Mouse (Mus musculus): ENCODE results near the gene Tkt. TPM values are rescaled to one million over a fixed set of nuclear protein-coding genes. Genes with fewer than 3 reads are reported as not detected.
"Not testable (repeated sequence)": the region's sequence is repeated elsewhere in the genome, so short reads cannot be mapped to it uniquely, and the experiment has no call there.

Gene Tkt
- polyA plus RNA-seq, 1 experiment = 412 TPM

- no peak overlapping the region for H3K4me3 ChIP-seq (ENCODE audit: insufficient read depth, low read length)
- H3K27ac ChIP-seq (ENCODE audit: insufficient read depth, low read depth, low read length) = no peak overlapping the region
- H3K4me1 ChIP-seq (ENCODE audit: control insufficient read depth, insufficient read depth, low read length) = peaks cover 18% of the 10 kb centered on the region
- TF ChIP-seq CTCF (IDR thresholded peaks at IDR 0.05; ENCODE audit: low read depth, low read length) = no peak
- TF ChIP-seq POLR2A (IDR thresholded peaks at IDR 0.05; ENCODE audit: borderline replicate concordance, low read depth, low read length) = no peak
These were observed 17.4 kb upstream of the Tkt start for GRCm38 (mm10) chr14:30530726-30531269.

GRCm38 (mm10) chr14:30531431-30531830 is 16.7 kb upstream of the Tkt start:
- H3K4me3 ChIP-seq (ENCODE audit: insufficient read depth, low read length) = no peak overlapping the region
- peaks cover 18% of the 10 kb centered on the region for H3K4me1 ChIP-seq (ENCODE audit: control insufficient read depth, insufficient read depth, low read length)
- H3K27ac ChIP-seq (ENCODE audit: insufficient read depth, low read depth, low read length) = no peak overlapping the region
- TF ChIP-seq CTCF (IDR thresholded peaks at IDR 0.05; ENCODE audit: low read depth, low read length) = no peak
- TF ChIP-seq POLR2A (IDR thresholded peaks at IDR 0.05; ENCODE audit: borderline replicate concordance, low read depth, low read length) = no peak

- H3K4me3 ChIP-seq (ENCODE audit: insufficient read depth, low read length) = no peak overlapping the region
- TF ChIP-seq POLR2A (IDR thresholded peaks at IDR 0.05; ENCODE audit: borderline replicate concordance, low read depth, low read length) (no peak), CTCF (IDR thresholded peaks at IDR 0.05; ENCODE audit: low read depth, low read length) (no peak)
- peaks cover 18% of the 10 kb centered on the region for H3K4me1 ChIP-seq (ENCODE audit: control insufficient read depth, insufficient read depth, low read length)
- H3K27ac ChIP-seq (ENCODE audit: insufficient read depth, low read depth, low read length) = no peak overlapping the region
These were observed 16.3 kb upstream of the Tkt start for GRCm38 (mm10) chr14:30531896-30532295.

GRCm38 (mm10) chr14:30533780-30534450 is 14.2 kb upstream of the Tkt start:
- Histone ChIP-seq H3K4me3 (ENCODE audit: insufficient read depth, low read length) (no peak overlapping the region), H3K4me1 (ENCODE audit: control insufficient read depth, insufficient read depth, low read length) (peaks cover 18% of the 10 kb centered on the region), H3K27ac (ENCODE audit: insufficient read depth, low read depth, low read length) (peak overlapping the region; percentile 2; the same call in 1 of the 2 replicates)
- TF ChIP-seq CTCF (IDR thresholded peaks at IDR 0.05; ENCODE audit: low read depth, low read length) = no peak
- no peak for TF ChIP-seq POLR2A (IDR thresholded peaks at IDR 0.05; ENCODE audit: borderline replicate concordance, low read depth, low read length)

GRCm38 (mm10) chr14:30541541-30541940 is 6.6 kb upstream of the Tkt start:
- TF ChIP-seq POLR2A (IDR thresholded peaks at IDR 0.05; ENCODE audit: borderline replicate concordance, low read depth, low read length) (no peak), CTCF (IDR thresholded peaks at IDR 0.05; ENCODE audit: low read depth, low read length) (no peak)
- no peaks in the 10 kb centered on the region for H3K4me1 ChIP-seq (ENCODE audit: control insufficient read depth, insufficient read depth, low read length)
- H3K27ac ChIP-seq (ENCODE audit: insufficient read depth, low read depth, low read length) = no peak overlapping the region
- no peak overlapping the region for H3K4me3 ChIP-seq (ENCODE audit: insufficient read depth, low read length)

GRCm38 (mm10) chr14:30543331-30543730 is 4.8 kb upstream of the Tkt start:
- H3K27ac ChIP-seq (ENCODE audit: insufficient read depth, low read depth, low read length); H3K4me1 ChIP-seq (ENCODE audit: control insufficient read depth, insufficient read depth, low read length); H3K4me3 ChIP-seq (ENCODE audit: insufficient read depth, low read length): not testable (repeated sequence)

- Histone ChIP-seq H3K27ac (ENCODE audit: insufficient read depth, low read depth, low read length) (peak overlapping the region; percentile 94), H3K4me1 (ENCODE audit: control insufficient read depth, insufficient read depth, low read length) (peaks cover 37% of the 10 kb centered on the region), H3K4me3 (ENCODE audit: insufficient read depth, low read length) (peak overlapping the region; percentile 99)
- TF ChIP-seq CTCF (IDR thresholded peaks at IDR 0.05; ENCODE audit: low read depth, low read length) (no peak), POLR2A (IDR thresholded peaks at IDR 0.05; ENCODE audit: borderline replicate concordance, low read depth, low read length) (peak; percentile 93)
These were observed 1.0 kb downstream of the Tkt start for GRCm38 (mm10) chr14:30548965-30549776.

- TF ChIP-seq CTCF (IDR thresholded peaks at IDR 0.05; ENCODE audit: low read depth, low read length) = 0 out of 2 replicates have a peak, but pooled peaks have one; percentile 7
- no peak for TF ChIP-seq POLR2A (IDR thresholded peaks at IDR 0.05; ENCODE audit: borderline replicate concordance, low read depth, low read length)
- Histone ChIP-seq H3K27ac (ENCODE audit: insufficient read depth, low read depth, low read length) (peak overlapping the region; percentile 94), H3K4me3 (ENCODE audit: insufficient read depth, low read length) (peak overlapping the region; percentile 99), H3K4me1 (ENCODE audit: control insufficient read depth, insufficient read depth, low read length) (peaks cover 40% of the 10 kb centered on the region)
These were observed 1.6 kb downstream of the Tkt start for GRCm38 (mm10) chr14:30549777-30550149.

- peaks cover 40% of the 10 kb centered on the region for H3K4me1 ChIP-seq (ENCODE audit: control insufficient read depth, insufficient read depth, low read length)
- TF ChIP-seq CTCF (IDR thresholded peaks at IDR 0.05; ENCODE audit: low read depth, low read length) = no peak
- TF ChIP-seq POLR2A (IDR thresholded peaks at IDR 0.05; ENCODE audit: borderline replicate concordance, low read depth, low read length) = no peak
- H3K4me3 ChIP-seq (ENCODE audit: insufficient read depth, low read length) = peak overlapping the region; percentile 99
- H3K27ac ChIP-seq (ENCODE audit: insufficient read depth, low read depth, low read length) = peak overlapping the region; percentile 94
These were observed 2.3 kb downstream of the Tkt start for GRCm38 (mm10) chr14:30550232-30551070.
